Mouse (Mus musculus): Measurements from ENCODE around the gene Cend1.
"Not testable (repeated sequence)": the region's sequence is repeated elsewhere in the genome, so short reads cannot be mapped to it uniquely, and the experiment has no call there.

Gene Cend1

GRCm38 (mm10) chr7:141464603-141465201, 35.4 kb upstream of the Cend1 start:
- peak; percentile 68 to 81 for DNase-seq

GRCm38 (mm10) chr7:141463824-141464602, 34.7 kb upstream of the Cend1 start:
- peak; percentile 76 to 87 for DNase-seq

GRCm38 (mm10) chr7:141462333-141462821, 33.1 kb upstream of the Cend1 start:
- peak; percentile 74 to 89 for DNase-seq

GRCm38 (mm10) chr7:141461521-141462332, 32.4 kb upstream of the Cend1 start:
- DNase-seq = peak; percentile 41 to 74

- no peak for DNase-seq
These were observed 31.3 kb upstream of the Cend1 start, which contains the start of gene Cracr2b for GRCm38 (mm10) chr7:141460391-141461113. Gene Cracr2b (plus strand): TSS chr7:141461094.

- DNase-seq = no peak
These were observed 30.7 kb upstream of the Cend1 start for GRCm38 (mm10) chr7:141460001-141460390.

GRCm38 (mm10) chr7:141459301-141459711, 30.0 kb upstream of the Cend1 start:
- DNase-seq = peak in 1 of 2 experiments; percentile 60

GRCm38 (mm10) chr7:141458661-141459060, 29.4 kb upstream of the Cend1 start:
- DNase-seq = no peak

- peak; percentile 84 to 86 for DNase-seq
These were observed 28.8 kb upstream of the Cend1 start for GRCm38 (mm10) chr7:141457986-141458660.

GRCm38 (mm10) chr7:141457236-141457635, 27.9 kb upstream of the Cend1 start:
- peak in 1 of 2 experiments; percentile 40 for DNase-seq

- DNase-seq = peak in 1 of 2 experiments; percentile 57
These were observed 27.4 kb upstream of the Cend1 start for GRCm38 (mm10) chr7:141456739-141457138.

GRCm38 (mm10) chr7:141455610-141456314, 26.5 kb upstream of the Cend1 start:
- DNase-seq = peak; percentile 88 to 94

GRCm38 (mm10) chr7:141454967-141455551, 25.8 kb upstream of the Cend1 start, which contains the start of gene Pnpla2:
Gene Pnpla2 (plus strand): TSS chr7:141455198.
- DNase-seq = peak; percentile 98 to 99

- no peak for DNase-seq
These were observed 24.3 kb upstream of the Cend1 start for GRCm38 (mm10) chr7:141453636-141454035.

GRCm38 (mm10) chr7:141451928-141452327, 22.6 kb upstream of the Cend1 start:
- no peak for DNase-seq

GRCm38 (mm10) chr7:141447110-141447991, 18.1 kb upstream of the Cend1 start, which contains the start of gene Rplp2:
Gene Rplp2 (plus strand): TSS chr7:141447370.
- DNase-seq = peak; percentile 93 to 97

GRCm38 (mm10) chr7:141446374-141446773, 17.1 kb upstream of the Cend1 start:
- not testable (repeated sequence) for DNase-seq

GRCm38 (mm10) chr7:141443828-141444237, 14.5 kb upstream of the Cend1 start, which contains the start of gene Pidd1:
Gene Pidd1 (minus strand): TSS chr7:141444025.
- peak; percentile 77 to 88 for DNase-seq

Measured in kidney, postnatal 25 days (tissue).